Mouse (Mus musculus): ENCODE data around the gene Krt222.
A peak's percentile ranks its signal among the peaks of the same experiment; 100 is the strongest.
"Not testable (repeated sequence)": the region's sequence is repeated elsewhere in the genome, so short reads cannot be mapped to it uniquely, and the experiment has no call there.

Gene Krt222

DNA sequence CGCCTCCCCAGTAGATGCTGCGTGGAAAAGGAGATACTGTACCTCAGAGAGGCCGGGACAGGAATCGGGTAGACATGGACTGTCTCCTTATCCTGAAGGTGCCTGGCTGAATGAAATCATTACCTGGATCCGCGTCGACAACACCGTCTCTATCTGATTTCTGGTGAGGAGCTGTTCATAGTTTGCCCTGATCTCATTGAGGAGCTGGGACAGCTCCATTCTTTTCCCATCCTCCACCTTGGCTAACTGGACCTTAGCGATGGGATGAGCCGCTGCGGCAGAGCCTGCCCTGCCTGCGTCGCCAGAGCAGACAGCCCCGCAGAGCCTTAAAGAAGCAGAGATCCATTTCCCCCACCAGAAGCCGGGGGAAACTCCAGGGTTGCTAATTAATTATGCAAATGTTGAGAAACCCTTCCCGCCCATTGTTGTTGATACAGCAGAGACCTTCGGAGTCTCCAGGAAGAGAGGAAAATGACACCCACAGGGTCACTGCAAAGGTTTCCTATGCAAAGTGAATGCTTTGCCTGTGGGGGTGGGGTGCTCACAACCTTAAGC is at the start of gene Krt222:
TSS of gene Krt222 (minus strand) at position 266 of the 555 bp plus-strand sequence.
- no peak for DNase-seq (ENCODE audit: low read depth, low spot score)

DNA sequence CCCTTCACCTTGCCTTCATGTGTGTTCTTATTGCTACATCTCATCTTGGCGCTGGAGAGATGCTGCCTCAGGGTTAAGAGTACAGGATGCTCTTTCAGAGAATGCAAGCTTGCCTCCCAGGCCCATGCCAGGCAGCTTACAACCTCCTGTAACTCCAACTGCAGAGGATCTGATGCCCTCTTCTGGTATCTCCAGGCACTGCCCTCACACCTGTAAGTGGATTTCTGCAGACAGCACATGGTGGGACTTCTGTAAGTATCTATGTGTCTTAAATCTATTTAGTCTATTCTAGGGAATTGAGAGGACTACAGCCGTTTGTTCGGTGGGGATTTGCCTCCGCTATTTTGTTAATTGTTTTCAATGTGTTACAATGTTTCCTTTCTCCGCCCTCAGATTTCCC is 49.0 kb upstream of the Krt222 start:
- DNase-seq (ENCODE audit: low read depth, low spot score): peak; percentile 26

DNA sequence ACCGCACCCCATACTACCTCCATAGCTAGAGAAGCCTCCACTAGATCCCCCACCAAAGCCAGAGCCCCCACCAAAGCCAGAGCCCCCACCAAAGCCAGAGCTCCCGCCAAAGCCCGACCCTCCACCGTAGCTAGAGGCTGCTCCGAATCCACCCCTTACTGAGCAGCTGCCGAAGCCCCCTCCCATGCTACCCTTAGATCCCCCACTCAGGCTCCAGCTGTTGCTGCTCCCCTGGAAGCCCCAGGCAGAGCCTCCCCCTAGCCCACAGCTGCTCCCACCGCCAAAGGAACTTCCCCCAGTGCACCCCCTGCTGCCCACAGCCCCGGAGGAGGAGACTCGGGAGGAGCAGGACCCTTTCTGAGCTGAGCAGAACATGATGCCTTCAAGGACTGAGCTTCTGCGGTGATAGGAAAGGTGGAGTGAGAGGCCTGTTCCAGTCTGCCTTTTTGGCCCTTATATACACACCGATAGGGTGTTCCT is 41.0 kb upstream of the Krt222 start, which contains the start of gene Krt24:
TSS of gene Krt24 (minus strand) at position 430 of the 480 bp plus-strand sequence.
- DNase-seq (ENCODE audit: low read depth, low spot score): no peak

DNA sequence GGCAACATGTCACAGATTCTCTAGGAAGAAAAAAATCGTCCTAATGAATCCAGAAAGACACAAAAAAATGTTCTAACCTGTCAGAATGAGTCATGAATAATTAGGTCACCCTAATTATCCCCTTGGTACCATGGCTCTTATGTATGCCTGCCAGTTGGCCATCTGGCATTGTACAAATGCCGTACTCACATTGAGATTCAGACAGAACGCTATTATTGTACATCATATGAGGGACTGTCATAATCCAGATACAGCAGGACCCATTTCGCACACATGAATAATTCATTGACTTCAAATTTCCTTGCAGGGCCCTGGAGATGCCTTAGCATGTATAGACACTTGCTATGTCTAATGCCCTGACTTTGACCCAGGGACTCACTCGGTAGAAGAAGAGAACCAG is 40.1 kb upstream of the Krt222 start:
- no peak for DNase-seq (ENCODE audit: low read depth, low spot score)

DNA sequence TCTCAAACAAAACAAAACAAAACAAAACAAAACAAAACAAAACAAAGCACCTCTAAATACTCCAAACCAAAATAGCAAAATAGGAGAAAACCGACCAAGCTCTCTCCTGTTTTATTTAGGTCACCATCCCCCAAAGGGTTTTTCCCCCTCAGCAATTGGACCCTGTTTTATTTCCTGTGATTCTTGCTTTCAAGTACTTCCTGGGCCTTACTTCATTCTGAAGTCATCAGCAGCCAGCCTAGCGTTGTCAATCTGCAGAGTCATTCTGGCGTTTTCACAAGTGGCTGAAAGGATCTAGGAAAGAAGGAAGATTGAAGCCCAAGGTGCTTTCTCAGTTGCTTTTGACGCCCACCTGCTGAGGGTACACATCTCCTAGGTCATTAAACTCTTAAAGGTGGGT is 39.4 kb upstream of the Krt222 start:
- DNase-seq (ENCODE audit: low read depth, low spot score): no peak

DNA sequence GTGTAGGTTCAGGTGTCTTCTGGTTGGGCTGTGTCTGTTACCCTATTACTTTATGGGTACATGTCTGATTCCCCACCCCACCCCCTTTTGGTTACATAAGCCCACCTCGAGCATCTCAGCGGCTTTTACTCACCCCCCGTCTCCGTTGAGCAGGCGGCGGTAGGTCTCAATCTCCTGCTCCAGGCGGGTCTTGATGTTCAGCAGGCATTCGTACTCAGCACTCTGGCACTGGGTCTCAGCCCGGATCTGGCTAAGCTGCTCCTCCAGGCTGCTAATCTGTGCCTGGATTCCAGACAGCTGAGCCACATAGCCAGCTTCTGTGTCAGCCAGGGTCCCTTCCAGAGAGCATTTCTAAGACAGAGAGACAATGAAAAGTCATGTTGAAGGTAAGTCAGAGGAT is 37.2 kb upstream of the Krt222 start:
- DNase-seq (ENCODE audit: low read depth, low spot score): no peak

DNA sequence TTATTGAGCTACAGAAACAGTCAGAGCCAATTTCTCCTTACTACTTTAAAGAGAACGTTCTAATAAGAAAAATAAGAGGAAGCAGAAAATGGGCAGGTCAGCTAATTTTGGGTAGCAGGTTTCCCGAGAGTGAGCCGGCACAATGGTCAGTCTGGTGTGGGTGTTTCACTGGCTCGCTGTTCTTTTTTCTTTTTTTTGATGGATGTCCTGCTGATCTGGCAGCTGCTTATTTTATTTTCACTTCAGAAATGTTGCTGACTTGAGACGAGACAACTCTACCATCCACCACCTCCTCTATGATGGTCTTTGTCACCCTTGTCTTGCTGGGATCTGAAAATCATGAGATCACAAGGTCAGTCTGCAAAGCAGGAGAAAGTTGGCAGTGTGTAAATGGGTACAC is 36.1 kb upstream of the Krt222 start:
- DNase-seq (ENCODE audit: low read depth, low spot score): no peak

DNA sequence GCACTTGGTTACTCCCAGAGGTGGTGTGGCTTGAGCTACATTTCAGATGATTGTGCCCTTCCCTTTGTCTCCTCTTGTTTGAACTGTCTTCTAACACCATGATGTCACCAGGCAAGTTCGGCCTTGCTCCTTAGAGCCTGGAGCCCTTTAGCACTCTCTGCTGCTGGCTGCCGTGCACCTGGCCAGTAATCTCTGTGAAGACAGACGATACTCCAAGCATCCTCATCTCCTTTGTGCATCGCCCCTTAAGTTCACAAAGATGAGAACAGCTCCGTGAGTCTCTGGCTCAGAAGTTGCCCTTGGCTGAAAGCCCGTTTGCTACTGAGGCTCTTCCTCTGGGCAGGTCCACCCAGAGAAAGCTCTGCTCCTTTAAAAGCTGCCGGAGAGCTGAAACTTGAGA is 32.9 kb upstream of the Krt222 start:
- DNase-seq (ENCODE audit: low read depth, low spot score): no peak

DNA sequence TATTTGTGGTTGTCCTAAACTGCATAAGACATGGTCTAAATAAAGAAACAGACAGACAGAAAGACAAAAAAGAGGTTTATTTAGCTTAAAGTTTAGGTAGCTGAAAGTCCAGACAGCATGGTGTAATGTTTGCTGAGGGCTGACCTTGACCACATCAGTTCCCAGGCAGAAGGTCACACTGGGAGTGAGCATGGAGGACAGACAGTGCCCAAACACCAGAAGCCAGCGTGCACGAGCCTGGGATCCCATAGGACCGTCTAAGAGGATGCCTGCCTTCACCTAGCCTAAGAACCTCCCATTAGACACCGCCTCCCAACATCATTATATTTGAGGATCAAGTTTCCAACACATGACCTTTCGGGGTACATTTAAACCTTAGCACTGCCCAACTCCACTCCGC is 31.7 kb upstream of the Krt222 start:
- no peak for DNase-seq (ENCODE audit: low read depth, low spot score)

DNA sequence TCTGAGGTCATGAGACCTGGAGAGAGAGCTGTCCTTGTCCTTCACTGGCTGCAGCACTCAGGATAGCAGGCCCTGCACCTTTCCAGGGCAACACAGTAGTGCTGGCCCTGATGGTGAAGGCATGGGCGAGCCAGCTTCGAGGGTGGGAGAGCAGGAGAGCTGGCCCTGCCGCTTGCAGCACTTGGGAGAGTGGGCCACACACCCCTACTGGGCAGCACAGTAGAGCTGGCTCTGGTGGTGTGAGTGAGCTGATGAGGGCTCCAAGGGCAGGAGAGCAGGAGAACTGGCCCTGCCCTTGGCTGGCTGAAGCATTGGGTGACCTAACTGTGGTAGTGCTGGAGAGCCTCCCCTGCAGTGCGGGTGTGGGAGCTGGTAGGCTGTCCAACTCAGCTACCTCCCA is 28.8 kb upstream of the Krt222 start:
- no peak for DNase-seq (ENCODE audit: low read depth, low spot score)

DNA sequence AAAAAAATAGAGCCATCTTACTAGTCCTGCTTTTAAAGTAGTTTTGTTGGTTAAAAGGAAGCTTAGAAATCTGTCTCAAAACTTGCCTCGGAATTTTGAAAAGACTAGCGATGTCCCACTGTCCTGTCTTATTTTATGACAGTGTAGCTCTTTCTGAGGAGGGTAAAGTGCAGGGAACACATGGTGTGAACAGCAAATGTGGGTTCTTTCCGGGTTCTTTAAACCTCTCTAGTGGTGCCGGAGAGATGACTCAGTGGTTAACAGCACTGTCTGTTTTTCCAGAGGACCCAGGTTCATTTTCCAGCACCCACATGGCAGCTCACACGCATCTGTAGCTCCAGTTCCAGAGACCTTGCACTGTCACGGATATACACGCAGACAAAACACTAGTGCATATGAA is 25.3 kb upstream of the Krt222 start:
- no peak for DNase-seq (ENCODE audit: low read depth, low spot score)

DNA sequence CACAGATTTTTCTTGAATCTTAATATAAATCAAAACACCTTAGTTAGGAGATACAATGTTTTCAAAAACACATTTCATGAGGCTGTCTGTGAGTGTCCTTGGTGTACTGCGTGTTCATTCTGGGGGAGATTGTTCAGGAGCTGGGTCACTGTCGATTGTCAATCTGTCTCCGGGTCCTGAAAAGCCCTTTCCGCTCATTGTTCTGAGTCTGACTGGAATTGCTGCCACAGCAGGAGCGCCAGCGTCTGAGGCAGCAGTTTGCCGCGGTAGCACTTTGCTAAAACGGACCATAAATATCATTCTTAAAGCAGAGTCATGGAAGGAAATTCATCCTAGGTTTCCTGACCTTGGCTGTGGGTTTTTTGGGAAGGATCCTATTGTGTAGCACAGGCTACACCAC is 21.9 kb upstream of the Krt222 start:
- peak; percentile 25 for DNase-seq (ENCODE audit: low read depth, low spot score)

DNA sequence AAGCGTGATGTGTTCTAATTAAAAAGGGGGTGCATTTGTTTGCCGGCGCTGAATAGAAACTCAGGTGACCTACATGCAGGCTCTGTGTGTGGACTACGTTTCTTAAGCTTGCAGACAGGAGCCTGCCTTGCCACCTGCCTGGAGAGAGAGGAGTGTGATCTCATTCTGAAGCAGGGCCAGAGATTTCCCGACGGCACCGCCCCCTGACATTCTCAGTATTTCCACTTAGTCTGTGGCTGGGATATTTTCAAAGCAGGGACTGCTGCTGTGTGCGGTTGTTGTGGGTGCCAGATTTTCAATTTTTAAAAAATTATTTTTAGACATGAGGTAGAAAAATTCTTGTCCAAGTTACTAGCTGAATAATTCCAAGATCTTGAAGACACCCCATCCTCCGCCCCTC is 21.3 kb upstream of the Krt222 start:
- no peak for DNase-seq (ENCODE audit: low read depth, low spot score)

DNA sequence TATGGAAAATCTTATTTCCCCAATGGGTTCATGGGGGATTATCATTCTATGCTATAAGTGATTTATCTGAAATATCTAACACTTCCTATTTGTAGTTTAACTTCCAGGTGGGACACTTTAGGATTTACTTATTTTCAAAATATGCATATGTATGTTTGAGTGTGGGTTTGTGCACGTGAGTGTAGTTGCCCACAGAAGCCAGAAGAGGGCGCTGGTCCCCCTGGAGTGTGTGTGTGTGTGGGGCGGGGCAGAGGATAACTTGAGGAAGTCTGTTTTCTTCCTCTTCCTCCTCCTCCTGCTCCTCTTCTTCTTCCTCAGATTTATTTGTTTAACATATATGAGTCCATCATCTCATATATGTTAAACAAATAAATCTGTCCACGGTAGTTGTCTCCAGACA is 12.3 kb upstream of the Krt222 start:
- no peak for DNase-seq (ENCODE audit: low read depth, low spot score)

DNA sequence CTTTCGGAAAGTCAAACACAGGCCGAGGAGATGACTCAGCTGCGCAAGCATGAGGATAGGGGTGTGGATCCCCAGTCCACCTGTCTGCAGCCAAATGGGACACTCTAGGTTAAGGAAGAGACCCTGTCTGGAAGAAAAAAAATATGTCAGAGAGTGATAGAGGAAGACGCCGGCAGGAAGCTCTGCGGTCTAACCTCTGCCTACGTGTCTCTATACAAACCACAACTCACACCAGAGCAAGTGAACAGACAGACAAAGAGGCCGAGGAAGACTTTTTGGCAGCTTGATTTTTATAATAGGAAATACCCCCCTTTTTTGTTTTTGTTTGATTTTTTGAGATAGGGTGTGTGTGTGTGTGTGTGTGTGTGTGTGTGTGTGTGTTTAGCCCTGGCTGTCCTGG is 11.4 kb upstream of the Krt222 start:
- DNase-seq (ENCODE audit: low read depth, low spot score): no peak

DNA sequence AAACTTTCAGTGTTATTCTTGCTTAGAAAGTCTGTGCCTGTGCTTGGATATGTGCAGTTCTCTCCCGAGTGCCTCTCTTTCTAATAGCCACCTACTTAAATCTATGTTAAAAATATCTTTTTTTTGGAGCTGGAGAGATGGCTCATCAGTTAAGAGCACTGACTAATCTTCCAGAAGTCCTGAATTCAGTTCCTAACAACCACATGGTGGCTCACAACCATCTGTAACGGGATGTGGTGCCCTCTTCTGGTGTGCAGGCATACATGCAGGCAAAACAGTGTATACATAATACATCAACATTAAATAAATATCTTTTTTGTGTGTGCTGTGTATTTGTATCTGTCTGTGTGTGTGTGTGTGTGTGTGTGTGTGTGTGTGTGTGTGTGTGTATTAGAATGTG is 10.0 kb upstream of the Krt222 start:
- DNase-seq (ENCODE audit: low read depth, low spot score): no peak

DNA sequence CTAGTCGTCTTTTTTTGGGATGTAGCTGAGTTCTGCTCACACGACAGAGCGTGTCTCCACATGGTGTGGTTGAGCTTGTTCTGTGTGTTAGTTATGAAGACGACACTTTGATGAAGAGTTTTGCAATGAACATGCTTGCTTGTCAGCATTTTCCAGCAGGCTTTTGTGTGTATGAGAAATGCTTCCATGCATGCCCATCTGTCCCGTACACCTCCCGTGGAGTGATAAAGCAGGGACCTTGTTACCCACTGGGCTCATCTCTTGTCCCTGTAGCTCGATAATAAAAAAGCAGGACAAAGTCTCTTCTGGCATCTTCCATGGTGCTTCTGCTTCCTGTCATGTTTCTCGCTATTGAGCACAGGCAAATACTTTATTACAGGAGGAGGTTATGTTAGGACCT is 8.8 kb upstream of the Krt222 start:
- DNase-seq (ENCODE audit: low read depth, low spot score): no peak

DNA sequence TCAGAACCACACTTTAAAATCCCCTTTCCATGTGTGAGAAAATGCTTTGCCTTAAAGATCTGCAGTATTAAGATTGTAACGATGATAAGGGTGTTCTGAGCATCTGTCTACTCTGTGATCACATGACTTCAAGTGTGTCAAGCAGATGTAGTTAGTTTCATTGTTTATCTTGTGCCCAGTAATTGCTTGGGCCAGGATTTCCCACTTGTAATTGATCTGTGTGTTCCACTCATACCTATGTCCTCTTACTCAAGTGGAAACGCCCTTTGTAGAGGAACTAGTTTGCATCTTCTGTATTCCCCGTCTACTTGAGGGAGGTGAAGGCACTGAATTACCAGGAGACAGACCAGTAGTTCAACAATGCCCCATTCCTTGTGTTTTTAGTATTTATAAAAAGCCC is 6.8 kb upstream of the Krt222 start:
- DNase-seq (ENCODE audit: low read depth, low spot score): no peak

DNA sequence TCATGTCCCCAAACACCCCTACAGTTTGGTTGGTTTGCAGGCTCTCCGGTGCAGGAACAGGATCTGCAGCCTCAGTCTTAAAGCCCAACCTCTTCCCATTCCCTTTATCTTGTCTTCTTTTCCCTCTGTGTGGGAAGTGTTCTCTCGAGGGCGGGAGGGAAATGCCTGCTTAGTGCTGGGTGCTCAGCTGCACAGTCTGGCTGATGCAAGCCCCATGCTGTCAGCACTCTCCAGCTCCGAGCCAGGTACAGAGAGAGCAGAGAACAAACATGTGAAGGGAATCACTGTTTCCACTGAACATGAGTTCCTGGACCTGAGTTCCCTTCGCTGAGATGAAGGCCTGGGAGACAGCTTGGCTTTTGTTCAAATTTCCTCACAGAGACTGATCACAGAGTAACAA is 6.4 kb upstream of the Krt222 start:
- no peak for DNase-seq (ENCODE audit: low read depth, low spot score)

DNA sequence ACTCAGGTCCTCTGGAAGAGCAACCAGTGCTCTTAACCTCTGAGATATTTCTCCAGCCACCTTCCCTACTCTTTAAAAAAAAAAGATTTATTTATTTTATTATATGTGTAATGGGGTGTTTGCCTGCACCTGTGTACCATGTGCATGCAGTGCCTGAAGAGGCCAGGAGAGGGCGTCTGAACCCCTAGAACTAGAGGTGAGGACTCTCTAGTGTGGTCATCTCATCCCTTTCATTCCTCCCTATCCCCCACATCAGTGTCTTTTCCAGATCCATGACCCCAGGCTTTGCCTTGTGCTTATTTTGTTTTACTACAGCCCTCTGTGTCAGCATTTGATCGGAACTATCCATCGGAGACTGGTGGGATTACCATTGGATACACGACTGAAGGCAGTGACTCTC is 5.2 kb upstream of the Krt222 start:
- no peak for DNase-seq (ENCODE audit: low read depth, low spot score)

DNA sequence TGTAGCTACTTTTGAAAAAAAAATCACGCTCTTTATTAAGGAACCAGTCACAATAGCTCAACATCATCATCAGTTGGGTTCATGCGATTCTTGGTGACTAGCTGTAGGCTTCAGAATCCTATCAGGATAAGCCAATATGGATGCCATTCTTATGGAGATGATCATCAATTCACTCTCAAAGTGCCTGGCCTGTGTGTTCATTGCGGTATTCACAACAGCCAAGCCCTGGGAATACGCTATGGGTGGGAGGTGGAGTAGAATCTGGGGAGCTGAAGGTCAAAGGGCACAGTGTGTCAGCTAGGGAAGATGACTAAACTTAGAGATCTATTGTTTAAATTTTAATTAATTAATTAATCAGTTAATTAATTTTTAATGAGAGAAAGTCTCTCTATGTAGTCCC is 4.0 kb upstream of the Krt222 start:
- no peak for DNase-seq (ENCODE audit: low read depth, low spot score)

DNA sequence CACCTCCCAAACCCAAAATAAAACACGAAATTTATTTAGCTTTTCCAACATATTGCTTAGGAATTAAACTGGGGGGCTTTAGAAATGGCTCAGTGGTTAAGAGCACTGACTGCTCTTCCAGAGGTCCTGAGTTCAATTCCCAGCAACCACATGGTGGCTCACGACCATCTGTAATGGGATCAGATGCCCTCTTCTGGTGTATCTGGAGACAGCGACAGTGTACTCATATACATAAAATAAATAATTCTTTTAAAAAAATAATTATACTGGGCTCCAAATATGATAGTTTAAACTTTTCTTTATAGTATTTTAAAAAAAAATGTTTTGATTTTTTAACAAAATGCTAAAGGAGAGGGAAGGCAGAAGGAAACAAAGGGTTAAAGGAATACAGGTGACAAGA is 634 bp upstream of the Krt222 start:
- not testable (repeated sequence) for DNase-seq (ENCODE audit: low read depth, low spot score)

DNA sequence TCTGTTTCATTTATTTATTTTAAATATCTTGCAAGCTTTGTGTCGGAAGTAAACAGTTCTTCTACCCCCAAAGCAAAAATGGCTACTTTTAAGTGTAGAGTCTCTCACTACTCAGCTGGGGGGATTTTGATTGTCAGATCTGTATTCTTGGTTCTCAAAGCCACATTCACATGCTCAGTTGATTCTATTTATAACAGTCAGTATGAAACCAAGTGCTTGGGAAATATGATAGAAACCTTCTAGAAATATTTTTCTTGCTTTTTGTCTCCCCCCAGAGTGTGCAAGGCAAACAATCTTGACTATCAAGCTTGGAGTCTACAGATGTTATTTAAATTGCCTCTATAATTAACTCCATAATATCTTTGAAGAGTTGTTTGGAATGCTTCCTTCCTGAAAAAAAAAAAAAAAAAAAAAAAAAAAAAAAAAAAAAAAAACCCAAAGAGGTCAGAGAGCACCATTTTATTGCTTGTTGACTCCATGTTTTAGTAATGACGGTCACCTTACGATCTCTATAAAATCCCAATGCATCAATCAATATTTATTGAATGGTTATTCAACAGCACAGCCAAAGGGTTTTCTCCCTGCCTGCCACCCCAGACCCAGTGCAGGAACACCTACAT is 575 bp downstream of the Krt222 start:
- DNase-seq (ENCODE audit: low read depth, low spot score): no peak

DNA sequence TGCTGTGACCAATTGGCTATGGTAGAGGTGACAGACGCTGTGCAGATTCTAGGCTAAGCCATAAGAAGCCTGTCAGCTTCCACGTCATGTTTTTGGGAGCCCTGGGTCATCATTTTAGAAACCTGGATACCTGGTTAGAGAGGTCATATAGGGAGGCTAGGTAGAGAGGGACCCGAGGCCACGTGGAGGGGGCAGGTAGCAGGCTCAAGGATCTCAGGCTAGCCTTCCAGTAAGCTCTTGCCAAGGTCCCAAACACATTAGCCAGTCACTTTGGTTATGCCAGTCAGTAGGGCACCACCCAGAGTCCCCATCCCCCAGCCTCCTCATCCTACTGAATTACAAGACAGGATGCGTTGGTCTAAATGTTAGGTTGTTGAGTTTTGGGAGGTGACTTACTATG is 1.8 kb downstream of the Krt222 start:
- DNase-seq (ENCODE audit: low read depth, low spot score): no peak

Measured in mesoderm, embryonic 11.5 days (tissue).